Mouse (Mus musculus) liver, postnatal 0 days (tissue): Measurements from ENCODE around the gene Mki67.

ENCODE experiments used
- CTCF ChIP-seq: sonication (generic); IDR thresholded peaks from 2 replicates; pipeline ENCODE4 v1.5.1; 2016; ENCODE audit warnings: antibody characterized with exemption, low read depth
- EP300 ChIP-seq: IDR thresholded peaks from 2 replicates; pipeline ENCODE4 v1.6.1; 2016; ENCODE audit warnings: antibody characterized with exemption, low read depth, mild to moderate bottlenecking

GRCm38 (mm10) chr7:135728038-135728437, 11.9 kb upstream of the Mki67 start:
- TF ChIP-seq CTCF, result no peak
- no peak for TF ChIP-seq EP300
